Mouse (Mus musculus) lung, postnatal 0 days (tissue): ENCODE results near the gene Tex12.

Experiments
- CTCF ChIP-seq: IDR thresholded peaks from 2 replicates; pipeline ENCODE4 v1.5.1; 2016; ENCODE audit warnings: antibody characterized with exemption, mild to moderate bottlenecking
- EP300 ChIP-seq: IDR thresholded peaks from 2 replicates; pipeline ENCODE4 v1.6.1; 2016; ENCODE audit warnings: antibody characterized with exemption, mild to moderate bottlenecking, control low read depth

DNA sequence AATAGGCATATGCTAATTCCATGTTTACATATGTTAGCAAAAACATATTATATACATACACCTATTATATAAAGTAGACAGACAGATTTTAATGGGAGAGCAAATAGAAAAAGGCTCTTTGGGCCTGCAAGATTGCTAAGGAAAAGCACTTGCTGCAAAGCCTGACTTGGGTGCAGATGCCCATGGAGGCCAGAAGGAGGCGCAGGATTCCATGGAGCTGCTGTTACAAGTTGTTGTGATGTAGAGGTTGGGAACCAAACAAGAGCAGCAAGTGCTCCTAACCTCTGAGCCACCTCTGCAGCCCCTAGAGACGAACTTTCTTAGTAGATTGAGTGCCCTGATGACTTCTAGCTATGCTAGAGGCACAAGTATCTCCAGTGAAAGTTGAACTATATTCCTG, 42.3 kb downstream of the Tex12 start:
- TF ChIP-seq CTCF (peak; percentile 76), EP300 (no peak)
